Mouse (Mus musculus) right cerebral cortex, postnatal 10 days (tissue): ENCODE data around the gene Slco3a1.

ENCODE experiments used
- DNase-seq, 2 experiments: peaks; one replicate each; pipeline ENCODE4 v3.0.0; 2021; ENCODE audit warnings: low spot score in 2 of 2

Slco3a1 gene

DNA sequence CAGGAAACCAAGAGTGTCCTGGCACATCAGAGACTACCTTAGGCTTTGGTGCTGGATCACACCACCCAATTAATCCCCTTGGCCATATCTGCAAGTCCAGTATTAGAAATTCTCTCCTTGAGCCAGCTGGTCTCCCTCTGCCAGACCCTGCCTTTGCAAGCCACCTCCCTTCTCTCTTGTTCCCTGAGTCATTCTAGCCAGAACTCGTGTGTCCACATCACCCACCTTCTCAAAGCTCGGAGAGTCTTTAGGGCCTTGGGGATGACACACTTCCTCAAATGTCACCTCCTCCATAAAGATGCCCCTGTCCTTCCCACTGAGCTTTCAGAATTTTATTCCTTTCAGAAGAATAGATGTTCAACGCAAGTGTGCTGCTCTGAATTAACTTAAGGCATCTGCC lies 172.3 kb downstream of the Slco3a1 start:
- no peak for DNase-seq

DNA sequence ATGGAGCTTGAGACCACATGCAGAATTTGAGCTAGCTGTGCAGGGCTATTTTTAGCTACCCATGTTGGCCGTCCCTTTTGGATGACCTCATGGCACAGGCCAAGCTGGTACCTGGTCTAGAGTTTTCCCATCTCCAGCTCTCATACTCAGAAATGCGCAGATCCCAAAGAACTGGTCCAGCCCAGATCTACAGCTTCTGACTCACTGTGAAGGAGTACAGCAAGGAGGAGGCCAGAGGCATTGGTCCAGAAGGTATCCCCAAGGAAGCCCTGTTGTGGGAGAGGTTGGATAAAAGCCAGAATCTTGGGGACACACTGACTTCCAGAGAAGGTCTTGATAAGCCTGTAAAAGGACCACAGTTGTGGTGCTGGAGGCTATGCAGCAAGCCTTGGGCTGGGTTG lies 172.7 kb downstream of the Slco3a1 start:
- DNase-seq, result no peak

DNA sequence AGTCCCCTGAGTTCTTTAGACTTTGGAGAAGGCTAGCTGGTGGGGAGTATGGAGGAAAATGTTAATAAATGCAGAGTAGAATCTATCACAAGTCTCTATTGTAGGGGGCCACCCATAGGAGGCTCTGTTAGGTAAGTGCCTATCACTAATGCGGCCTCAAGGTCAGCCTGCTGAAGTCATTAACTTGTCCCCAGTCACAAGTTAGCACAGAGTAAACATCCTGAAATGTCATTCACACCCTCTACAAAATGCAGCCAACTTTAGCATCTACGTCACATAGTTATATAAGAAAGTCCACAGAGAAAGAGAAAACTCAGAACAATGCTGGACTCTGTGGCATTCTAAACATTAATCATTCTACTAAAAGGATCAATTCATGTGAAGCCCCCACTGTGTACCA lies 173.5 kb downstream of the Slco3a1 start:
- no peak for DNase-seq

DNA sequence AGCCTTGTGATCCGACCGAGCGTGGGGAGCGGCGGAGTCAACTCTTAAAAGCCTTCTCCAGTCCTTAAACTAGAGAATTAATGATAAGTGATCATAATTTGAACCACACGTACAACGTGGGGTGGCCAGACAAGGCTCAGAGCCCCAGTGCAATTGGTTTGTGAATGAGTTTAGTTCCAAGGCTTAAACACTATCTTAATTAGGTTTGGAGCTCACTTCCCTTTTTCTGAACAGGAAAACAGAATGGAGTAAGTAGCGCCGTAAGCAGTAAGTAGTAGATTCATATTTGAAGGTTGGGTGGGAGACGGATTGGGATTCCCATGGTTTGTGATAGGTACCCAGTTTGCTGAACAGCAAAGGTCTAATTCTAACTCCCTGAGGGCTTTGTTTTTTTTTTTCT lies 176.7 kb downstream of the Slco3a1 start:
- no peak for DNase-seq

DNA sequence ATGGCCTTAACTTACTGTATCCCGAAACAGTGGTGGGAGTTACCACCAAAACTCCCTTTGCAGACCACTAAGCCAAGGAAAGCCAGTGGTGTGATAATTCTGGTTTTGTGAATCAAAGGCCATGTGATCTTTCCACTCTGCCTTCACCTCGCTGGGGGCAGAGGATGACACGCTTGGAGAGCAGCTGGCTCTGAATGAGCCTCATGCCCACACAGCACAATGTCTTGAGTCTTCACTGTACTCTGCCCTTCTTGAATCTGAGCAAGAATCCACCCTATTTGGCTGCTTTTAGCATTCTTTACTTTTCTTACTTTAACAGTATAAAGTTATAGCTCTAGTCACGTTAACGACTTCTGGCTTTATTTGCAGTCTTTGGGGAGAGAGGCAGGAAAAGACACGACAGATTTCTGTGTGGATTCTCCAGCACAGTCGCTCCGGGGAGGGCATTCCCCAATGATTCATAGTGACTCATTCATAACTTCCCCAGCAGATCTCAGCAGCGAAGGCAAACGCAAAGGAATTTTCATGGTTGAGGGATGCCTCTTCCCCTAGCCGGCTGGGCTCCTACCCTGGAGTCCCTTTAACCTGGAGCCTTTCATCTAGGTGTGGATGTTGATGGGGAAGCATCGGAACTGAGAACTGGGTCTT lies 178.1 kb downstream of the Slco3a1 start:
- peak; percentile 57 to 65 for DNase-seq

GRCm38 (mm10) chr7:74375174-74375957 lies 179.2 kb downstream of the Slco3a1 start:
- no peak for DNase-seq

GRCm38 (mm10) chr7:74373056-74373455 lies 181.5 kb downstream of the Slco3a1 start:
- no peak for DNase-seq

GRCm38 (mm10) chr7:74372141-74372582 lies 182.4 kb downstream of the Slco3a1 start:
- no peak for DNase-seq

DNA sequence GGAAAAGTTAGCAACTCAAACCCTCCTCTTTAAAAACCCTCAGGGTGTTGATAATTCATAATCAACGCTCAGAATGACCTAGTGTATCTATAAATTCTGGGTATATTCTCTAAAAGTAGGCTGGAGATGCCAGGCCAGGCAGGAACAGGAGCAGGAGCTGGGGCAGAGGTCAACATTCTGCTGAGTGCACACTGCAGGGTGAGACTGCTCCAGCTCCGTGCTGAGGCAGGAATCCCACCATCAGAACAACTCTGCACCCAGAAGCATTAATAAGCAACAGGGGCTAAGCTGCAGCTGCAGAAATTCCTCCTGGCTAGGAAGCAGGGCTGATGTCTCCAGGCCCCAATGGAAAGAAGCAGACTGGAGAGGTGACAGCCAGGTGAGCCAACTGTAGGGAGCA lies 182.9 kb downstream of the Slco3a1 start:
- no peak for DNase-seq

DNA sequence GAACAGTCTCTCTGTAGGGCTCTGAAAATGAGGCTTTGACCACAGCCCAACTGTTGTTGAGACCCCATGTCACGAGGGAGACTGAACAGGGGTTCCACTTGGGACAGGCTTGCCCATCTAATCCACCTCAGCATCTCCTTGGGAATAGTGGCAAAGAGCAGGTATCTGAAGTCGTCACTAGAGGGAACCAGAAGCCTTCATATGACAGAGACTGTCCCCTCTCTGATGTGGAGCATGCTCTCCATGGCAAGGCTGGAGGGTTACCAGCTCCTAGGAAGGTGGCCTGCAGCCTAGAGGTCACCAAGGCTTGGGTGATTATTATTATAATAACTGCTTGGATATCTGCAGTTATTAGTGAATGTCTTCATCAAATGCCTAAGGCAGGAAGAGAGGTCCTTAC lies 183.4 kb downstream of the Slco3a1 start:
- DNase-seq, result peak; percentile 53 to 58

DNA sequence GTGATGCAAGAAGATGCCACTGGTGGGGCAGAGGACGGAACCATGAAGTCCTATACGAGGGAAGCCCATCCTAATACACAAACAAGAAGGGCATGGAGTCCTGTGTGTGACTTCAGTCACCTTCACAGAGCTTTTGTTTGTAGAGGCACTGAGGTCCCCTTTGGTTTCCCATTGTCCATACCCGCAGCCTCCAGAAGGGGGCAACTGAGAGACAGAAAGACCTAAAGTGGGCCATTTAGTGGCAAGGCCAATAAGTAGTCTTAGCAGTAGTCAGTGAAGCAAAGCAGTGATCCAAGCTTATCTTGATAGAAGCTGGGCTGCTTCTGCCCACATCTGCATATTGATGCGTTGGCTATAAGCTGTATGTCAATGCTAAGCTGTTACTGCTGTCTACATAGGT lies 184.9 kb downstream of the Slco3a1 start:
- DNase-seq, result no peak

GRCm38 (mm10) chr7:74368256-74368980 lies 186.2 kb downstream of the Slco3a1 start:
- no peak for DNase-seq

- peak; percentile 71 to 82 for DNase-seq
Measured at GRCm38 (mm10) chr7:74367350-74367749, 187.2 kb downstream of the Slco3a1 start.

DNA sequence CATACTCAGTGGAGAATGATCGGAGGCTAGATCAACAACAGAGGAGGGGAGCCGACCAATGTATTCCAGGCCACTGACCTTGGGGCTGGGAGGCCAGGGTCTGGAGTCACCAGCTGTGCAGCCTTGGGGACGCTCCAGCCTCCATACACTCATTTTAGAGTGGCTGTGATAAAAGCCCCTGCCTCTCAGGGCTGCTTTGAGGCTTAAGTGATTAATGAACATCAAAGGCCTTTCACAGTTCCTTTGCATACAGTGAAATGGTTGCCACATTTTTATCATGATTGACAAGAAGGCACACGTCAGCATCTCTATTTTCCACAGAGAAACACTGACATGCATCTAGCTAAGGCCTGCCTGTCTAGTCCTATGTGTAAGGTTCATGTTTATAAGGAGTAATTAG lies 189.0 kb downstream of the Slco3a1 start:
- DNase-seq, result no peak

GRCm38 (mm10) chr7:74364956-74365355 lies 189.6 kb downstream of the Slco3a1 start:
- DNase-seq, result no peak

- DNase-seq, result no peak
Measured at GRCm38 (mm10) chr7:74363440-74363839, 191.1 kb downstream of the Slco3a1 start.

GRCm38 (mm10) chr7:74361677-74362076 lies 192.9 kb downstream of the Slco3a1 start:
- DNase-seq, result no peak

- DNase-seq, result no peak
Measured at GRCm38 (mm10) chr7:74357027-74357426, 197.6 kb downstream of the Slco3a1 start.

- DNase-seq, result peak; percentile 61 to 72
Measured at GRCm38 (mm10) chr7:74354527-74355256, 199.9 kb downstream of the Slco3a1 start.

DNA sequence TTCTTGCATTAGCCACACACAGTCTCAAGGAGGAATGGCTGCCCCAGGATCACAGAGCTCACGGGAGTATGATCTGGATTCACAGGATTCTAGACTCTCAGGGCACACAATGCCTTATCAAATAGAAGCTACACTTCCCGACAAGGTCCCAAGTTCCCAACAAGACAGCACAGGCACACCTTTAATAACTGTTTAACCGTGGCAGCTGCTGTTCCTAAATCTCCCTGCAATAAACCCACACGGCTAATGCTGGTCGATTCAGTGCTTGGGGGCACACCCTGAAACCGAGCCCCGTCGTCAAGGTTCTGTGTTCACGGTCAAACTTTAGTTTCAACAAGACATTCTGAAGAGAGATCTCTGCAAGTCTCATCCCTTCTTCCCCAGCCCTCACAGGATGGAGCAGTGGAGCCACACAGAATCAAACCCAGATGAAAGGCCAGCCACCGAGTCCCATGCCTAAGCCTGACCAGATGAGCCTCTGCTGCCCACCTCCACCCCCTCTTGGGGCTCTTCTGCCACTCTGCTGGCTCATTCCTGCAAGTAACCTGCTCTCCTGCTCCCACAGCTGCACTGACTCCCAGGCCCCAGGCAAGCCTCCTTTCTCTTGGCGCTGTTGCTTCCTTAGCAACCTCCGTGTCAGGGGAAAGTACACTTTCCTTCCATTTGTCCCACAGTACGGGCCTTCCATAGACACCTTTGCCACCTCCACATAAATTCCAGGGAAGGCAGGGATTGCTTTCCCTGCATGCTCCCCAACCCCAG lies 200.7 kb downstream of the Slco3a1 start:
- no peak for DNase-seq

GRCm38 (mm10) chr7:74353240-74353639 lies 201.3 kb downstream of the Slco3a1 start:
- no peak for DNase-seq
